Mouse (Mus musculus): ENCODE data around the gene Slc6a21. TPM values are rescaled to one million over a fixed set of nuclear protein-coding genes. Genes with fewer than 3 reads are reported as not detected.

Gene Slc6a21
- not detected in 2 replicates for polyA plus RNA-seq (2014; fragmentation: Nextera tagmentation; extraction: Ambion mirVana)

DNA sequence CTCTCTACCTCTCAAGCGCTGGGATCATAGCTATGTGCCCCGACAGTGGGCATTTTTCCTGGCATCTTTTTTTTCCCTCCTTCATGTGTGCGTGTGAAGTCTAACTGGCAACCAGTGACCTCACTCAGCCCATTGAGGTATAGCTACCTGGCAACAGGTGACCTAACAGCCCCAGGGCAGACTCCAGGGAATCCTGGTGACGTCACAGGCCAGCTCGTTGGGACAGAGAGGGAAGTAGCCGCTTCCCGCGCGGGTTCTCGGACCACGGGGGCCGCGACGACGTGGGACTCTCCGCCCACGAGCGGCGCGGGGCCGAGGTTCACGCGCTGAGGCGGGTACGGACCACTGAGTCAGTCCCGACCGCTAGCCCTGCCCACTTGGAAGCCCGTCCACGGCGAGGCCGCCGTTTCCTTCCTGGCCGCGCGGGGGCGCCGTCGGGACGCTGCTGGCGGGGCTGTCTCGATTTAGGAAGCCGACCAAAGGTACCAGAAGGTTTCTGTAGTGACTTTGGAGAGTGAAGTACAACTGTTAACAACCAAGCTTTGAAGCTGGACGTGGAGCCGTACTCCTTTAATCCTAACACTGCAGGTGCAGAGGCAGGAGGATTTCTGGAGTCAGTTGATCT, at the start of gene Slc6a21:
Slc6a21 (plus strand) TSS at position 378 of the 625 bp plus-strand sequence.
- no peaks in the 10 kb centered on the region for H3K36me3 ChIP-seq (ENCODE audit: control insufficient read depth, insufficient read depth, low read length)
- peak within 1 kb of the TSS; percentile 46 for H3K4me2 ChIP-seq (ENCODE audit: low read length)
- H3K27me3 ChIP-seq (replicated peaks; ENCODE audit: control insufficient read depth, insufficient read depth, low read length): 0 out of 2 replicates have a peak, but pooled peaks cover 2% of the 10 kb centered on the region
- 7% methylated on average over 44 of the region's 44 CpGs for WGBS
- H3K9me3 ChIP-seq (replicated peaks; ENCODE audit: control insufficient read depth, low read length): no peaks in the 10 kb centered on the region
- ATAC-seq (no peak), DNase-seq (ENCODE audit: low spot score) (peak; percentile 25)
- peak within 1 kb of the TSS; percentile 33; the same call in 1 of the 2 replicates for H3K9ac ChIP-seq (ENCODE audit: low read length)
- peak within 1 kb of the TSS; percentile 17; the same call in 1 of the 2 replicates for H3K4me3 ChIP-seq (ENCODE audit: low read depth, low read length)
- H3K27ac ChIP-seq (ENCODE audit: low read depth, low read length): no peak within 1 kb of the TSS
- H3K4me1 ChIP-seq (ENCODE audit: control insufficient read depth, insufficient read depth, low read length): no peaks in the 10 kb centered on the region; the same call in 1 of the 2 replicates

- WGBS: 96% methylated on average over 18 of the region's 18 CpGs
- H3K4me3 ChIP-seq (ENCODE audit: low read depth, low read length): no peak overlapping the region
- no peak overlapping the region for H3K4me2 ChIP-seq (ENCODE audit: low read length)
- H3K27ac ChIP-seq (ENCODE audit: low read depth, low read length): no peak overlapping the region
- H3K9me3 ChIP-seq (replicated peaks; ENCODE audit: control insufficient read depth, low read length): no peaks in the 10 kb centered on the region
- no peak overlapping the region for H3K9ac ChIP-seq (ENCODE audit: low read length)
- H3K36me3 ChIP-seq (ENCODE audit: control insufficient read depth, insufficient read depth, low read length): peaks cover 80% of the 10 kb centered on the region
- H3K4me1 ChIP-seq (ENCODE audit: control insufficient read depth, insufficient read depth, low read length): no peaks in the 10 kb centered on the region
- ATAC-seq (no peak), DNase-seq (ENCODE audit: low spot score) (no peak)
- no peaks in the 10 kb centered on the region for H3K27me3 ChIP-seq (replicated peaks; ENCODE audit: control insufficient read depth, insufficient read depth, low read length)
Observed at GRCm38 (mm10) chr7:45228548-45228947, 48.8 kb upstream of the Slc6a21 start.

GRCm38 (mm10) chr7:45229046-45229445, 48.3 kb upstream of the Slc6a21 start:
- ATAC-seq: no peak
- no peak for DNase-seq (ENCODE audit: low spot score)
- 96% methylated on average over 8 of the region's 8 CpGs for WGBS
- H3K4me3 ChIP-seq (ENCODE audit: low read depth, low read length): no peak overlapping the region
- H3K4me2 ChIP-seq (ENCODE audit: low read length): no peak overlapping the region
- H3K27me3 ChIP-seq (replicated peaks; ENCODE audit: control insufficient read depth, insufficient read depth, low read length): no peaks in the 10 kb centered on the region
- peaks cover 4% of the 10 kb centered on the region for H3K4me1 ChIP-seq (ENCODE audit: control insufficient read depth, insufficient read depth, low read length)
- H3K9me3 ChIP-seq (replicated peaks; ENCODE audit: control insufficient read depth, low read length): no peaks in the 10 kb centered on the region
- no peak overlapping the region for H3K27ac ChIP-seq (ENCODE audit: low read depth, low read length)
- H3K9ac ChIP-seq (ENCODE audit: low read length): no peak overlapping the region
- peaks cover 79% of the 10 kb centered on the region for H3K36me3 ChIP-seq (ENCODE audit: control insufficient read depth, insufficient read depth, low read length)

DNA sequence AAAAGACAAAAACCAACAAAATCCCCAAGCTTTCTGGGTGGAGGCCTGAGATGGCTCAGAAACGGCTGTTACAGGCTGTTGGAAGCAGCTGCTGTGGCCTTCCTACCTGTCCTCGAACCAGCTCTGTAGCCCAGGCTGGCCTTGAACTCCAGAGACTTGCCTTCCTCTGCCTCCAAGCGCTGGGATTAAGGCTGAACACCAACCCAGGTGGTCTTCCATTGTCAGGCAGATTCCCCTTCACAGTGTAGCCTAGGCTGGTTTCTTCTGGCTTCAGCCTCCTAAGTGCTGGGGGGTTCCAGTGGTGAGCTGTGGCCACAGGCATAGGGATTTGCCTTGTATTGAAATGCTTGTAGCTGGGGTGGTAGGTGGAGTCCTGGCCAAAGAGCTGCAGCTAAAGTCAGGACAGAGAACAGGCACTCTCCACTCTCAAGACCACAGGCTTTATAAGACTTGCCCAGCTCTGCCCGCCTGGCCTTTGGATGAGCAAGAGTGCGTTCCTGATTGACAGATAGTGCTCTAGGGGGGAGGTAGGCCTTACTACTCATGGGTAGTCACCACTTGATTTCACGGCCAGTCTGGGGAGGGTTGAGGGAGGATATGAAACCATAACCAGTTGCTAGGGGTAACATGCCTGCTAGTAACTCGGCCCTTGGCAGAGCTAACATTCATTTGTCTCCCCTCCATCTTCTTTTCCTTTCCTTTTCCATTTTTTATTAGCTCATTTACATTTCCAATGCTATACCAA, 47.7 kb upstream of the Slc6a21 start:
- Histone ChIP-seq H3K36me3 (ENCODE audit: control insufficient read depth, insufficient read depth, low read length) (peaks cover 76% of the 10 kb centered on the region), H3K9me3 (replicated peaks; ENCODE audit: control insufficient read depth, low read length) (no peaks in the 10 kb centered on the region), H3K27me3 (replicated peaks; ENCODE audit: control insufficient read depth, insufficient read depth, low read length) (no peaks in the 10 kb centered on the region), H3K9ac (ENCODE audit: low read length) (no peak overlapping the region), H3K4me1 (ENCODE audit: control insufficient read depth, insufficient read depth, low read length) (peaks cover 8% of the 10 kb centered on the region), H3K4me2 (ENCODE audit: low read length) (no peak overlapping the region), H3K4me3 (ENCODE audit: low read depth, low read length) (no peak overlapping the region), H3K27ac (ENCODE audit: low read depth, low read length) (no peak overlapping the region)
- DNase-seq (ENCODE audit: low spot score): no peak
- 90% methylated on average over 7 of the region's 7 CpGs for WGBS
- ATAC-seq: no peak

- Histone ChIP-seq H3K9me3 (replicated peaks; ENCODE audit: control insufficient read depth, low read length) (no peaks in the 10 kb centered on the region), H3K4me3 (ENCODE audit: low read depth, low read length) (no peak overlapping the region), H3K36me3 (ENCODE audit: control insufficient read depth, insufficient read depth, low read length) (peaks cover 61% of the 10 kb centered on the region), H3K4me1 (ENCODE audit: control insufficient read depth, insufficient read depth, low read length) (peaks cover 16% of the 10 kb centered on the region), H3K9ac (ENCODE audit: low read length) (no peak overlapping the region), H3K27ac (ENCODE audit: low read depth, low read length) (no peak overlapping the region), H3K4me2 (ENCODE audit: low read length) (no peak overlapping the region), H3K27me3 (replicated peaks; ENCODE audit: control insufficient read depth, insufficient read depth, low read length) (no peaks in the 10 kb centered on the region)
- DNase-seq (ENCODE audit: low spot score) (no peak), ATAC-seq (no peak)
- WGBS: 92% methylated on average over 12 of the region's 12 CpGs
Observed at GRCm38 (mm10) chr7:45231192-45231591, 46.1 kb upstream of the Slc6a21 start.

- Histone ChIP-seq H3K4me3 (ENCODE audit: low read depth, low read length) (no peak overlapping the region), H3K27me3 (replicated peaks; ENCODE audit: control insufficient read depth, insufficient read depth, low read length) (no peaks in the 10 kb centered on the region), H3K9ac (ENCODE audit: low read length) (no peak overlapping the region), H3K4me2 (ENCODE audit: low read length) (no peak overlapping the region), H3K36me3 (ENCODE audit: control insufficient read depth, insufficient read depth, low read length) (peaks cover 54% of the 10 kb centered on the region), H3K4me1 (ENCODE audit: control insufficient read depth, insufficient read depth, low read length) (peaks cover 16% of the 10 kb centered on the region), H3K9me3 (replicated peaks; ENCODE audit: control insufficient read depth, low read length) (no peaks in the 10 kb centered on the region), H3K27ac (ENCODE audit: low read depth, low read length) (no peak overlapping the region)
- ATAC-seq (no peak), DNase-seq (ENCODE audit: low spot score) (no peak)
- WGBS: 86% methylated on average over 11 of the region's 11 CpGs
Observed at GRCm38 (mm10) chr7:45231941-45232340, 45.4 kb upstream of the Slc6a21 start.

DNA sequence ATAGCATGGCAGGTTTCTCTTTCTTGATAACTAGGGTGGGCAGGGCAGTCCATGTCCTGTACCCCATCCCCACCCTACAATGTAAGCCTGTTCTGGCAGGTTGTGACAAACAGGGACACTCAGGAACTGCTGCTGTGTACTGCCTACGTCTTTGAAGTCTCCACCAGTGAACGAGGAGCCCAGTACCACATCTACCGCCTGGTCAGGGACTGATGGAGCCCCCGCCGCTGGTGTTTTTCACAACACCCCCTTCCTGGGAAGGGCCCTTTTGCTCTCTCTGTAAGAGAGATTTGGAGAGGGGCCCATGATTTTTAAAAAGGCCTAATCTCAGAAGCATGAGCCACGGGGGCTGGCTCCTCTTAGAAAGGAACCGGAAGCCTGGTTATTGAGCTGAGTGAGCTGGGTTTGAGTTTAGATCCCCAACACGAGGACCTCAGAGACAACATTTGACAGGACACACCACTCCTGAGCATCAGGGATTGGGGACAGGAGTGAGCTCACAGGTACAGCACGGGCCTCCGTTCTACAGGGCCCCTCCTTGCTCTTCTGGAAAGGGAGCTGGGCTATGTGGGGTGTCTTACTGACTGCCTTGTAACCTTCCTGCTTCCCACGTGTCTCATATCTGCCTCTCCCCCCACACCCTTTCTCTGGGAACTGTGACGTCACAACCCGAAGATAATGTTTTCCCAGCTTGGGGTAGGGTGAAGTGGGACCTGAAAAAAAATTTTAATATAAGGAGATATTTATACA, 44.4 kb upstream of the Slc6a21 start:
- H3K9me3 ChIP-seq (replicated peaks; ENCODE audit: control insufficient read depth, low read length): no peaks in the 10 kb centered on the region
- H3K36me3 ChIP-seq (ENCODE audit: control insufficient read depth, insufficient read depth, low read length): peaks cover 48% of the 10 kb centered on the region
- no peak overlapping the region for H3K4me3 ChIP-seq (ENCODE audit: low read depth, low read length)
- peaks cover 16% of the 10 kb centered on the region for H3K4me1 ChIP-seq (ENCODE audit: control insufficient read depth, insufficient read depth, low read length)
- no peak overlapping the region for H3K9ac ChIP-seq (ENCODE audit: low read length)
- ATAC-seq (no peak), DNase-seq (ENCODE audit: low spot score) (no peak)
- 64% methylated on average over 13 of the region's 13 CpGs for WGBS
- H3K27me3 ChIP-seq (replicated peaks; ENCODE audit: control insufficient read depth, insufficient read depth, low read length): 0 out of 2 replicates have a peak, but pooled peaks cover under 1% of the 10 kb centered on the region
- H3K4me2 ChIP-seq (ENCODE audit: low read length): no peak overlapping the region
- H3K27ac ChIP-seq (ENCODE audit: low read depth, low read length): peak overlapping the region; percentile 21; the same call in 1 of the 2 replicates

- peaks cover 39% of the 10 kb centered on the region for H3K36me3 ChIP-seq (ENCODE audit: control insufficient read depth, insufficient read depth, low read length)
- peaks cover 16% of the 10 kb centered on the region for H3K4me1 ChIP-seq (ENCODE audit: control insufficient read depth, insufficient read depth, low read length)
- peak overlapping the region; percentile 53; the same call in 1 of the 2 replicates for H3K9ac ChIP-seq (ENCODE audit: low read length)
- H3K4me3 ChIP-seq (ENCODE audit: low read depth, low read length): no peak overlapping the region
- H3K27ac ChIP-seq (ENCODE audit: low read depth, low read length): peak overlapping the region; percentile 74; the same call in 1 of the 2 replicates
- H3K9me3 ChIP-seq (replicated peaks; ENCODE audit: control insufficient read depth, low read length): no peaks in the 10 kb centered on the region
- H3K4me2 ChIP-seq (ENCODE audit: low read length): peak overlapping the region; percentile 31
- ATAC-seq (peak; percentile 40), DNase-seq (ENCODE audit: low spot score) (peak; percentile 67)
- WGBS: 18% methylated on average over 20 of the region's 20 CpGs
- H3K27me3 ChIP-seq (replicated peaks; ENCODE audit: control insufficient read depth, insufficient read depth, low read length): 0 out of 2 replicates have a peak, but pooled peaks cover 8% of the 10 kb centered on the region
Observed at GRCm38 (mm10) chr7:45233580-45234332, 43.6 kb upstream of the Slc6a21 start.

Data from forebrain, embryonic 14.5 days (tissue).